Mouse (Mus musculus) fat pad, adult 2 months (tissue): ENCODE data around the gene Mapkap1.

Experiments
- DNase-seq: peaks from one replicate; pipeline ENCODE4 v3.0.0-alpha.2; 2011; ENCODE audit warnings: low read depth, low spot score; ENCODE audit errors: extremely low read depth

The Mapkap1 gene

DNA sequence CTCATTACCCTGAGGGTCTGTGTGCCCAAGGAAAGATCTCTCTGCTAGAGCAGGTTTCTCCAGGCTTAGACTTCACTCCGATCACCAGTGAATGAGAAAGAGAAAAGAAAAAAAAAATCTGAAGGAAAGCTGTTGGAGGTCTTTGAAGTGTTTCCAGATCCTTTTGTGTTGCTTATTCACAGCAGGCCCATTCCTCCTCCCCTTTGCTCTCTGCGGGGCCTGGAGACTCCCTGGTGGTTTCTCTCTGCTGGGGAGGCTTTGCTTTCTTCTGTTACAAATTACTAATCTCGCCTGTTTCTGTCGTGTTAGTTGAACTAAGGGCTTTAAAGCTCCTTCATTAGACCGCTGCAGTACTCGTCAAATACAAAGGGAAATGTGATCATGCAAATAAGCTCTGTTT lies 163.8 kb downstream of the Mapkap1 start:
- no peak for DNase-seq

- no peak for DNase-seq
Observed at GRCm38 (mm10) chr2:34571096-34571495, 164.5 kb downstream of the Mapkap1 start.

DNA sequence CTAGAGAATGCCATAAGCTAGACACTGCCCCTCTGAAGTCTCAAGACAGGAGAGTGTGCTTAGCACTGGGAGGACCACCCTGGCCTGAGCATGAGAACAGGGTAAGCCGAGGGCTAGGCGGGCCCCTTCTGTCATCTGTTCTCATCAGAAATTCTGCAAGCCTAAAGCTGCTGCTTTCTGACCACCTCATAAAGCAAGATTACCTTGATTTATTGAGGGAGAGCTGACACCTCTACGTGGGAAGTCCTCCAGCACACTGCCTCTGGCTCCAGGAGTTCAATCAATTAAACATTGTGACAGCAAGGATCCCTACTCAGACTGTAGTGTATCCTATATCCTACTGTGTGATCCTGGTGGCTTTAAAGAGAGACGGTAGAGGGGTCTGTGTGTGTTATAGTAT lies 166.5 kb downstream of the Mapkap1 start:
- no peak for DNase-seq

- DNase-seq: no peak
Observed at GRCm38 (mm10) chr2:34588546-34588945, 182.0 kb downstream of the Mapkap1 start.

- DNase-seq: no peak
Observed at GRCm38 (mm10) chr2:34591721-34592360, 185.3 kb downstream of the Mapkap1 start.

- no peak for DNase-seq
Observed at GRCm38 (mm10) chr2:34592361-34592960, 185.9 kb downstream of the Mapkap1 start.

GRCm38 (mm10) chr2:34594001-34594400 lies 187.4 kb downstream of the Mapkap1 start:
- no peak for DNase-seq

- no peak for DNase-seq
Observed at GRCm38 (mm10) chr2:34599606-34600255, 193.2 kb downstream of the Mapkap1 start.

GRCm38 (mm10) chr2:34600734-34601133 lies 194.2 kb downstream of the Mapkap1 start:
- no peak for DNase-seq

- DNase-seq: no peak
Observed at GRCm38 (mm10) chr2:34602111-34602541, 195.6 kb downstream of the Mapkap1 start.

GRCm38 (mm10) chr2:34602896-34603295 lies 196.3 kb downstream of the Mapkap1 start:
- no peak for DNase-seq

- no peak for DNase-seq
Observed at GRCm38 (mm10) chr2:34603653-34604214, 197.2 kb downstream of the Mapkap1 start.

DNA sequence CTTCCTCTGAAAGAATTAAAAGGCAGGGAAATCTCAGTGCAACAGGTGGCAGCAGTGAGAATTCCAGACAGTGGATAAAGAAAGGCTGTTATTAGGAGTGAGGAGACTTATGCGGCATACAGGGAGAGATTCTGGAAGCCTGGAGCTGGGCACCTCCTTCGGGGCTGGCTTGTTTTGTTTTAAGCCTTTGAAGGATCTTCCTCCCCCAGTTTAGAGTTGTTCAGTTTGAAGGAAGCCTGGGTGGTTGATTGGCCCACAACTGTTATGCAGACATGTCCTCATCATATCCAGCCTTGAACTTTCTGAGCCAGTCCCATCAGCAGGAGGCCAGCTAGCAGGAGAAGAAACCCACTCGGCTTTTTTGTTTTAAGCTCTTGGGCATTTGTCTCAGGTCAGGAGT lies 198.5 kb downstream of the Mapkap1 start:
- DNase-seq: no peak

DNA sequence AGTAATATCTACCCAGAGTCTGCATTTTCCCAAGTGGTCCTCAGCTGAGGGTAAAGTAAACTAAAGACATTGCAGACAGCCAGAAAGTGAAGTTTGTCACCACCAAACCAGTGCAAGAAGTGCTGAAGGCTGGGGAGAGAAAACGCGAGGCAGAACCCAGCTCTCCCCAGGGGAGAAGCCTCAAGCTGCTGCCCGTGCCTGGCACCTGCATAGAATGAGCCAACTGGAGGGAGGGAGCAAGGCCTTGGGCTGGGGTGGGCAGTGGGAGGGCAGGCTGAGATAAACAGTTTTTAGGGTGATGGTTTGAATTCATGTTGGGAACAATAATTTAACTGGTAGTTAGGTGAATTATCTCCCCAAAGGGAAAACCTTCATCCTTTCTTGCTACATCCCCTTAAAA lies 202.3 kb downstream of the Mapkap1 start:
- no peak for DNase-seq

GRCm38 (mm10) chr2:34609516-34609915 lies 202.9 kb downstream of the Mapkap1 start:
- no peak for DNase-seq

DNA sequence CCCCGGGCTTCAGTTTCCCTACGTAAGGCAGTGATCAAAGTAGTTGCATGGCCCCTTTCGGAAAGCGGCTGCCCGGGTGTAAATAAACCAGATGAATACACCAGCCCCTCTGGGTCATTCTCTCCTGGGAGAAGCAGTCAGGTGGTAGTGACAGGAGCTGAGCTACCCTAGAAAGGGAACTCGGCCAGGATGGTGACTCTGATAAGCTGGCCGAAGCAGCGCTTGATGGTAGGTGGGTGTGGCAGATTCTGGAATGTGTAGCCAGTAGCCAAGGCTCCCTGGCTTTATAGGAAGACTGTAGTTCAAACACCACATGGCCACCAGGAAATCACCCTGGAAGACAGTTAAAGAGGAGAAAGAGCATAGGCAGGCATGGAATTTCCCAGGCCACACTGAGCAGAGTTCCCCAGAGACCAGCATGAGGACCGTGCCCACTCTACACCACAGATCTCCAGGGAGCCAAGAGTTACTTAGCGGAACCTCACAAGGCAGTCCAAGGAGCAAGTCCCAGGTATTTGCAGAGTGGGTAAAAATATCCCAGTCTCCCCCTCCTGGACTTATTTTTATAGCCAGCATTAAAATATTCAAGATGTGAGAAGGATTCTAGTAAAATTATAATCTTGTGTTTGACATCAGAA lies 214.3 kb downstream of the Mapkap1 start:
- no peak for DNase-seq

- DNase-seq: no peak
Observed at GRCm38 (mm10) chr2:34621485-34621884, 214.9 kb downstream of the Mapkap1 start.

DNA sequence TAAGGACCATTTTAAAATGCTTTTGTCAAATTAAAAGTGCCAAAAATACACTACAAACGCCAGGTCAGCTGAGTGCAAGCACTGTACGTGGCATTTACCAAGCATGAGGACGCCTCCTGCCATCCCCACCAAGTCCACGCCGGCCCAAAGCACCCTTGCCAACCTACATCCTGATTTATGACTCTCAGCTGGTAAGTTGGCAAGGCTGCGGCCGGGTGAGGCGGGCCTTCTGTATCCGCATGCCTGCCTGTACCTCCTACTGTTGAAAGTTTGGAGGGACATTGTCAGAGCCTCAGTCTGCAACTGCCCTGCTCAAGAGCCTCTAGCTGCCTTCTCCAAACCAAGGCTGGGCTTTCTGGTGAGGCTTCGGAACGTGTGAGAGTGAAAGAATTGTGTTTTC lies 215.9 kb downstream of the Mapkap1 start:
- no peak for DNase-seq

DNA sequence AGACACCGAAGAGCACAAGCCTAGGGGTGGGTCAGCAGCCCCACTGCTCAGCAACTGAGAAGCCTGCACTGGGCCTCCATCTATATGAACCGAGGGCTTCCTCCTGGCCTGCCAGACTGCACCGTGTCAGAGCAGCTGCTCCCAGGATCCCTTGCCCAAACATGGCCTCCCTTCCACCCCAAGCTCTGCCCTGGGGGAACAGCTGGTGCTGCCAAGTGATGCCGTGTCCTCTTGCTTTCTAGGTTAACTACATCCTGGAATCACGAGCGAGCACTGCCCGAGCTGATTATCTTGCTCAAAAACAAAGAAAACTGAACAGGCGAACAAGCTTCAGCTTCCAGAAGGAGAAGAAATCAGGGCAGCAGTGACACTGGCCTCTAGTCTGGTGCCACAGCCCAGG lies 216.6 kb downstream of the Mapkap1 start:
- no peak for DNase-seq

- no peak for DNase-seq
Observed at GRCm38 (mm10) chr2:34624076-34624475, 217.5 kb downstream of the Mapkap1 start.
